Mouse (Mus musculus) bone marrow, adult 2 months (tissue): ENCODE measurements at regions not wholly inside any gene's neighbourhood (a gene's known extent, or its start where the extent isn't known, plus 50 kb on each side); places are given as distances from the start of the nearest gene placed in this dataset.

Experiments
- CTCF ChIP-seq: fragments of 200-500 bp; IDR thresholded peaks from 2 replicates; pipeline ENCODE4 v1.5.1; 2011; ENCODE audit warnings: low read length, control low read depth; ENCODE audit not compliant: control insufficient read depth, insufficient read depth
- POLR2A ChIP-seq: fragments of 200-500 bp; IDR thresholded peaks from 2 replicates; pipeline ENCODE4 v1.6.1; 2011; ENCODE audit warnings: low read depth, mild to moderate bottlenecking, control low read depth, low read length, borderline replicate concordance; ENCODE audit not compliant: control insufficient read depth

GRCm38 (mm10) chr13:47707961-47708609 lies 552.9 kb upstream of the Id4 start:
- no peak for TF ChIP-seq CTCF
- TF ChIP-seq POLR2A = no peak
